Mouse (Mus musculus): ENCODE results near the gene Zar1. TPM values are rescaled to one million over a fixed set of nuclear protein-coding genes. Genes with fewer than 3 reads are reported as not detected.
"Not testable (repeated sequence)": the region's sequence is repeated elsewhere in the genome, so short reads cannot be mapped to it uniquely, and the experiment has no call there.

Gene Zar1
- total RNA-seq (2021) = not detected in 2 replicates
- long read RNA-seq, experiment 1 = 0 reads
- long read RNA-seq, experiment 2 = 0 reads

GRCm38 (mm10) chr5:72580970-72581332 lies at the start of gene Zar1:
Zar1 (minus strand) TSS chr5:72581254.
- DNase-seq = not testable (repeated sequence)

DNA sequence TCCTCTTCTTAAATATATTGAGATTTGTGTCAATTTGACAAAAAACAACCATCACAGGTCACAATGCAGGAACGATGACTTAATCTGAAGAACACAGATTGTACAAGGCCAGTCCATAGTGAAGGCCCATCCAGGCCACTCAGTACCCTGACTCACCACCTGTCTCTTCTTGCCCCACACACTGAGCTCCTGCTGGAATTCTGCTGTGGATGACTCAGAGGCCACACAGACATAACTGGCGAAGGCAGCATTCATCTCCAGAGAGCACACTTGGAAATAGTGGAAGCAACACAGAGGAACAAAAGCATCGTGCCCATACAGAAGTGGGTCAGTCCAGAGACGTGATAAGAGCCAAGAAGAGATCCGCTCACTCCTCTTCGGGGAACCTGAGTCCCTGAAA lies 49.0 kb upstream of the Zar1 start:
- peak; percentile 63 for DNase-seq

DNA sequence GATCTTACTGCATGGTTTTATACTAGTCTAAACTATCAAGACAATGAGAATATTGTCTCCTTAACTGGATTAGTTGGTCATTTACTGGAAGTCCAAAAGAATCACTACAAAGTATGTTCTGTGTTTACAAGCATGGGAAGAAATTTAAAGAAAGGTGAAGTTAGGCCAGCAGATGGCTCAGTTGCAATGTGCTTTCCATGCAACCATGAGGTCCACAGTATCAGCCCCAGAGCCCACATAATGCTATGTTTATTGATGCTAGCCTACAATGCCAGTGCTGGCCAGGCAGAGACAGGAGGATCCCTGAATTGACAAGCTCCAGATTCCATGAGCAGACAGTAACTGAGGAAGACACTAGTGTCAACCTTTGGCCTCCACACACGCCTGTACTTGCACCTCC lies 40.0 kb upstream of the Zar1 start:
- no peak for DNase-seq

DNA sequence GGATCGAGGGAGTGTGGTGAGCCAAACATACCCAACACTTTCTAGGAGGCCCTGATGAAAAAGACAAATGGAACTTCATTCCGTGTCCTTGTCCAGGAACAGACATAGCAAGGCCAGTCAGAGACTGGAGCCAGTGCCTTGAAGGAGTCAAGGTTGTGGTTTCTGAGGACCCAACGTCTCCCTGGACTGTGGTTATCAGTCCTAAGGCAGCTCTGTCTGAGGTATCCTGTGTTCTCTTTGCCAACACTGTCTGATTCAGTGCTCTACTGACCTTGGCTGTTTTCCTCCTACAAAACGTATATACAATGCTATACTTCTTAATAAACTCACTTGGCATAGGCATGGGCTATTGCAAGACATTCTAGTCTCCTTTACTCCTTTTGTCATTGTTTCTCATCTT lies 36.4 kb upstream of the Zar1 start:
- no peak for DNase-seq

DNA sequence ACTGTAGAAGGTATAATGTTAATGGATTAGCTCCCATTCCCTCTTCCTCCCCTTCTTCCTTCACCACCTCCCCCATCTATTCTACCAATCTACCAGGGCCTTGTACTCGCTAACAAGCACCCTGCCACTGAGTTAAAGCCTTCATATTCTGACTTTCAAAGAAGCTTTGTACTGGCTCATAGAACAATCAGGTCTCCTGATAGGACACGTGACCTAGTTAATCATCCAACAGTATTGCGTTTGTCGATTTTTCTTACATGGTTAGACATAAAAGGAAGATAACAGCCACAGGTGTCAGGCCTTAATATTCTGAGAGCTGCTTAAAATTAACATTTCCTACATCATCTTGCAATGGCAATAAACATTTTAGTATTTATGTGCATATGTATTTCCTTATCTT lies 22.1 kb upstream of the Zar1 start:
- no peak for DNase-seq

GRCm38 (mm10) chr5:72601006-72601405 lies 20.0 kb upstream of the Zar1 start:
- peak; percentile 74 for DNase-seq

GRCm38 (mm10) chr5:72587192-72587681 lies 6.2 kb upstream of the Zar1 start, which contains the start of gene Gm5868:
Gm5868 (minus strand) TSS chr5:72587551.
- DNase-seq = no peak

- DNase-seq = not testable (repeated sequence)
Measured at GRCm38 (mm10) chr5:72586667-72587191, 5.7 kb upstream of the Zar1 start.

DNA sequence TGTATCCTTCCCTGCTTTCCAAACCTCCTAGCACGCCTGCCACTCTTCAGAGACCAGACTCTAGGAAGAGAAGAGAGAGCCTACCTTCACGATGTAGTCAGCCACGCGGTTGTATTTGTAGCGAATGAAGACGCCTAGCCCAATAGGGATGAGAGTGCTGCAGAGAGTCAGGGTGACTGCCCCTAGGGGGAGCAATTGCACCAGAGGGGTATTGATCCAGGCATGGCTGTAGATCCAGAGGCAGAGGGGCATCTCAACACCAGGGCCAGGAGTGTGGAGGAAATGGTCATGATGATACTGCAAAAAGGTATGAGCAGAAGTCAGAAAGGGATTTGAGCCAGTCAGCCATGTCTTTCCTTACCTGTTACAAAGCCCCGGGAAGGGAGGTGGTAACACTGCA lies 5.1 kb upstream of the Zar1 start:
- peak; percentile 6 for DNase-seq

DNA sequence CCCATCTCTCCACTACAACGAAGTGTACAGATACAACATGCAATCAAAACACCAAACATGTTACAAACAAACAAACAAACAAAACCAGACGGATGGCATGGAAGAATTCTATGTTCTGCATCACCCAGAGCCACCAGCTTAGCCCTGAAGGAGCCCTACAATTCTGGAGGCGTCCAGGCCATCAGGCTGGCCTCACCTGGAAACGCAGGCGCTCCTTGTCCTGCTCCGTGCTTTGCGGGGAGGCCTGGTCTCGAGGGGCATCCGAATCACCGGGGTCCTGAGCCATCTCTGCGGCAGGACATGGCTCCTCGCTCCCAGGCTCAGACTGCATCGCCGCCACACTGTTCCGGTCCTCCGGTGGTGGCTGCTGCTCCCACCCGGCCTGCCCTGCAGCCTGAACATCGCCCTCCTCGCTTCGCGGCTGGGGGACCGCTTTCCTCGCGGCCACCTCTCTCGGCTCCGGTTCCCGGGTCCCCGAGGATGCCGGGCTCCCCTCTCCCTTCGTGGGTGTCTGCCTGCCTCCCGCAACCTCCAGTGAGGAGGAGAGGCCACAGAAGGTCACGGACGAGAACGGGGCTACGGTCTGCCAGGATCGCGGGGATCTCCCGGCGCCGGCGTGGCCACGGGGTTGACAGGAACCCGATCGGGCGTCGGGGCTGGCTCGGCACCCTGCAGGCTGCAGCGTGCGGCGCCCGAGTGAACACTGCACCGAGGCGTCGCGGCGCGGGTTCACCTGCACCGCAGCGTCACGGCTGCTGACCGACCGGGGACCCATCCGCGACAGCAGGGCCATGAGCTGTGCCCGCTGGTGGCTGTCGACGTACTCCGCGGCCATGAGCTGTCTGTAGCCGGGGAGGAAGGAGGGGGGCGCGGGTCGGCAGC lies 725 bp downstream of the Zar1 start:
- DNase-seq = peak; percentile 38

GRCm38 (mm10) chr5:72579599-72579998 lies 1.5 kb downstream of the Zar1 start:
- not testable (repeated sequence) for DNase-seq

DNA sequence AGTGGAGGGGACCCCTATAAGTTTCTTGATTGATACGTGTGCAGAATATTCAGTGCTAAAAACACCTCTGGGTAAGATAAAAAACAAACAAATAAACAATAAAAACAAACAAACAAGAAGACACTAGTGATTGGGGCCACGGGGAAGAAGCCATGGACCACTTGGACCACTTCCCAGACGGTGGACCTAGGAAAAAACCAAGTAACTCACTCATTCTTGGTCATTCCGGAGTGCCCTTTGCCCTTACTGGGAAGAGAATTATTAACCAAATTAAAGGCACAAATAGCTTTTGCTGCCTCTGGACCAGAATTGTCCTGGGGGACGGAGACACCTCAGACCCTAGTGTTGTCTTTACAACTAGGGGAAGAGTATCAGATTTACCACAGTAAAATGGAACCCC lies 15.4 kb downstream of the Zar1 start:
- DNase-seq = no peak

- DNase-seq = not testable (repeated sequence)
Measured at GRCm38 (mm10) chr5:72563183-72563582, 17.9 kb downstream of the Zar1 start.

- DNase-seq = no peak
Measured at GRCm38 (mm10) chr5:72560976-72561628, 20.0 kb downstream of the Zar1 start.

DNA sequence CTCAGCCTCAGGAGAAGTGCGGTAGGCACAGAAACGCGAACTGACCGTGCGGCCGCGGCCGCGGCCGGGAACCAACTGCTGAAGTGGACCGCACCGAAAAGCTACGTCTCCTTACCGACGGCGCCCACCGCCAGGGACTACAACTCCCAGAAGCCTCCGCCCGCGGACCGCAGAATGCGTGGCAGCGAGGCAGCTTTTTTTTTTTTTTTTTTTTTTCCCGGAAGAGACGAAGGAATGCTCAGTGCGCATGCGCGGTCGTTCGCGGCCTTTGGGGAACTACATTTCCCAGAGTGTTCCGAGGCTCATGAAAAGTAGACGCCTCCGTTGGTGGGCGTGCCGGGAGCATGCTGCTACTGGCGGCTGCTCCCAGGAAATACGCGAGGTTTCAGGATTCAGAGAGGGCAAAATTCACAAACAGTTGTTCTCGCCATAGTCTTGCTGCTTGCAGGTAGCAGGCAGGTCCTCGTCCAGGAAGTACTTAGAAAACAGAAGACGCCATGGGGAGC lies 21.5 kb downstream of the Zar1 start, which contains the start of gene Nfxl1:
Nfxl1 (minus strand) TSS at position 141 of the 506 bp plus-strand sequence.
- DNase-seq = peak; percentile 98

DNA sequence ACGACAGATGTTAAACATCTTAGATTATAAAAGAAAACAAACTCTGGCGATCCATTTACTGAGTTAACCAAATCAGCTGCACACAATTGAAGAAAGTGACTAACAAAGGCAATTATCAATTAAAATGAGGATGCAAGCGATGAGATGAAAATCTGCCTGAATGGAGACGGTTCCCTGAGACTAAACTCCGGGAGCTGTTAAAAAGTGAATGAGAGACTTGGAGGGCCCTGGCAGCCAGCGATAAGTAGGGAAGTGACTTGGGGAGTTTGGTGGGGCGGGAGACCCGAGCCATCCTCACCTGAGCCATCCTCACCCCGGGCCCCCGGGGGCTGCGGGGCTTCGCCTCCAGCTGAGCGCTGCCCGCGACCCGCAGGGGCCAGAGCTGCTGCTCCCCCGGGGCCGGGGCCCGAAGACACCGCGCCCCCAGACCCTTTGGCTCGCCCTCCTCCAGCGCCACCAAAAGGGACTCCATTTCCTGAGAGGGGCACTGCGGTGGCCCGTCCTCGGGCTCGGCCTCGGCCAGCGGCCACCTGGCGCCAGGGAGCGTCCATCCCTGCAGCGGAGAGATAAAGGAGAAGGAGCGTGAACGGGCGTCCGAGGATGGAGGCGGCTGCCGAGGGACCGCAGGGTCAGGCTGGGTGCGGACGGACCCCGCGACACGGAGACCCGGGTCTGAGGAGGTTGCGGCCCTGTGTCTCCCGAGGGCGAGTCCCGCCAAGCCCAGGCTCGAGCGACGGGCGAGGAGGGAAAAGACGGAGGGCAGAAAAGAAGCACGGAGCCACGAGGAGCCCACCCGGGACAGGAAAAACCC lies 22.1 kb downstream of the Zar1 start:
- peak; percentile 61 for DNase-seq

GRCm38 (mm10) chr5:72556245-72556644 lies 24.8 kb downstream of the Zar1 start:
- DNase-seq = no peak

DNA sequence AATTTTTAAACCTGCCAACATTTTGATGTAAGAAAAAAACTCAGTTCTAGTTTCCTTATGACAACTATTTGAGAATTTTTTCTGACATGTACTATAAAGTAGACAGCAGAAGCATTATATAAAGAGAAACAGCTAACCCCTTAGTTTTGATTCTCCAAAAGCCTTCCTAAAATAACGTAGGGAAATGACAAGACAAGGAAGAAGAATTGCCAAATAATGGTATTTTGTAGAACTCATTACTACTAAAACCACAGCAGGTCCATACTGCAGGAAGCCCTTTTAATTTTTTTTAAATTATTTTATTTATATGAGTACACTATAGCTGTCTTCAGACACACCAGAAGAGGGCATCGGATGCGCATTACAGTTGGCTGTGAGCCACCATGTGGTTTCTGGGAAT lies 29.8 kb downstream of the Zar1 start:
- no peak for DNase-seq

GRCm38 (mm10) chr5:72528896-72529295 lies 52.2 kb downstream of the Zar1 start:
- DNase-seq = peak; percentile 58
